Mouse (Mus musculus) limb, embryonic 12.5 days (tissue): ENCODE data around the gene Gm21973. TPM values are rescaled to one million over a fixed set of nuclear protein-coding genes. Genes with fewer than 3 reads are reported as not detected.

ENCODE experiments used
- ATAC-seq: fragments of 200-750 bp; cut with Nextera tagmentation; 2 replicates; pipeline ENCODE4 v1.8.0; 2017; ENCODE audit warnings: low read depth, moderate TSS enrichment; ENCODE audit not compliant: insufficient number of reproducible peaks, insufficient read depth, low FRiP score, low TSS enrichment
- H3K27ac ChIP-seq: fragments of 300-500 bp; sonication (generic); 2 replicates; pipeline ENCODE4 v1.5.1; 2016; ENCODE audit warnings: mild to moderate bottlenecking, moderate library complexity
- H3K27me3 ChIP-seq: fragments of 300-500 bp; sonication (generic); 2 replicates; pipeline ENCODE4 v1.6.1; 2016; ENCODE audit warnings: mild to moderate bottlenecking, moderate library complexity
- H3K36me3 ChIP-seq: fragments of 300-500 bp; sonication (generic); 2 replicates; pipeline ENCODE4 v1.6.1; 2016; ENCODE audit warnings: mild to moderate bottlenecking, moderate library complexity
- H3K4me1 ChIP-seq: fragments of 300-500 bp; sonication (generic); replicated peaks from 2 replicates; pipeline ENCODE4 v1.6.1; 2016
- H3K4me2 ChIP-seq: fragments of 300-500 bp; sonication (generic); 2 replicates; pipeline ENCODE4 v1.6.1; 2016; ENCODE audit warnings: mild to moderate bottlenecking, moderate library complexity
- H3K4me3 ChIP-seq: fragments of 300-500 bp; sonication (generic); replicated peaks from 2 replicates; pipeline ENCODE4 v1.5.1; 2016; ENCODE audit warnings: mild to moderate bottlenecking
- H3K9ac ChIP-seq: fragments of 300-500 bp; sonication (generic); replicated peaks from 2 replicates; pipeline ENCODE4 v1.6.1; 2016; ENCODE audit warnings: mild to moderate bottlenecking, moderate library complexity
- H3K9me3 ChIP-seq: fragments of 300-500 bp; sonication (generic); 2 replicates; pipeline ENCODE4 v1.6.1; 2016; ENCODE audit warnings: mild to moderate bottlenecking, moderate library complexity
- WGBS: fragments of 180-500 bp; shearing (Covaris S2); methylation state at CpG from one replicate; pipeline ENCODE4 v1.1.7; 2016; 5-methylcytosine and 5-hydroxymethylcytosine counted together
- polyA plus RNA-seq: library from polyadenylated mRNA; unstranded; fragments of >200 nt; fragmentation: Nextera tagmentation; extraction: Ambion mirVana; gene quantifications from 2 replicates; pipeline ENCODE4 v1.2.1, GENCODE M21; 2016

Gene Gm21973
- polyA plus RNA-seq, result not detected in 2 replicates

- no peak within 1 kb of the TSS for H3K27ac ChIP-seq
- 80% methylated on average over 2 of the region's 2 CpGs for WGBS
These were observed at the start of gene Gm21973 for GRCm38 (mm10) chr15:10325080-10325479. TSS of gene Gm21973 (plus strand) at chr15:10325380.

GRCm38 (mm10) chr15:10276386-10276785 lies 48.8 kb upstream of the Gm21973 start:
- ATAC-seq, result no peak

More at GRCm38 (mm10) chr15:10325080-10325479, at the start of gene Gm21973:
- ATAC-seq, result no peak
- Histone ChIP-seq H3K4me1 (no peaks in the 10 kb centered on the region), H3K4me2 (no peak within 1 kb of the TSS), H3K9me3 (no peaks in the 10 kb centered on the region), H3K36me3 (no peaks in the 10 kb centered on the region), H3K27me3 (no peaks in the 10 kb centered on the region), H3K4me3 (no peak within 1 kb of the TSS), H3K9ac (no peak within 1 kb of the TSS)

GRCm38 (mm10) chr15:10277461-10277860 lies 47.7 kb upstream of the Gm21973 start:
- 70% methylated on average over 4 of the region's 4 CpGs for WGBS

More at GRCm38 (mm10) chr15:10276386-10276785, 48.8 kb upstream of the Gm21973 start:
- Histone ChIP-seq H3K27me3 (no peaks in the 10 kb centered on the region), H3K9ac (no peak overlapping the region), H3K27ac (no peak overlapping the region), H3K36me3 (no peaks in the 10 kb centered on the region), H3K4me2 (no peak overlapping the region), H3K4me1 (no peaks in the 10 kb centered on the region), H3K4me3 (no peak overlapping the region), H3K9me3 (no peaks in the 10 kb centered on the region)

GRCm38 (mm10) chr15:10281546-10281945 lies 43.6 kb upstream of the Gm21973 start:
- no peak for ATAC-seq
- H3K27ac ChIP-seq, result no peak overlapping the region
- H3K9ac ChIP-seq, result no peak overlapping the region

More at GRCm38 (mm10) chr15:10277461-10277860, 47.7 kb upstream of the Gm21973 start:
- Histone ChIP-seq H3K4me1 (no peaks in the 10 kb centered on the region), H3K9ac (no peak overlapping the region), H3K27me3 (no peaks in the 10 kb centered on the region), H3K9me3 (no peaks in the 10 kb centered on the region), H3K27ac (no peak overlapping the region), H3K4me3 (no peak overlapping the region), H3K36me3 (no peaks in the 10 kb centered on the region), H3K4me2 (no peak overlapping the region)
- no peak for ATAC-seq

GRCm38 (mm10) chr15:10283661-10284060 lies 41.5 kb upstream of the Gm21973 start:
- H3K27me3 ChIP-seq, result no peaks in the 10 kb centered on the region
- H3K4me3 ChIP-seq, result no peak overlapping the region
- no peaks in the 10 kb centered on the region for H3K9me3 ChIP-seq
- H3K4me1 ChIP-seq, result no peaks in the 10 kb centered on the region
- no peaks in the 10 kb centered on the region for H3K36me3 ChIP-seq
- no peak for ATAC-seq
- H3K9ac ChIP-seq, result no peak overlapping the region
- H3K27ac ChIP-seq, result no peak overlapping the region
- no peak overlapping the region for H3K4me2 ChIP-seq

More at GRCm38 (mm10) chr15:10281546-10281945, 43.6 kb upstream of the Gm21973 start:
- no peak overlapping the region for H3K4me2 ChIP-seq
- no peaks in the 10 kb centered on the region for H3K9me3 ChIP-seq
- no peaks in the 10 kb centered on the region for H3K4me1 ChIP-seq
- no peak overlapping the region for H3K4me3 ChIP-seq
- WGBS, result 90% methylated on average over 5 of the region's 5 CpGs
- H3K27me3 ChIP-seq, result no peaks in the 10 kb centered on the region
- H3K36me3 ChIP-seq, result no peaks in the 10 kb centered on the region

- WGBS, result 89% methylated on average over 1 of the region's 1 CpGs
- Histone ChIP-seq H3K27me3 (no peaks in the 10 kb centered on the region), H3K36me3 (no peaks in the 10 kb centered on the region), H3K4me2 (no peak overlapping the region), H3K27ac (no peak overlapping the region), H3K4me3 (no peak overlapping the region), H3K9me3 (no peaks in the 10 kb centered on the region), H3K4me1 (no peaks in the 10 kb centered on the region), H3K9ac (no peak overlapping the region)
- ATAC-seq, result no peak
These were observed 28.6 kb upstream of the Gm21973 start for GRCm38 (mm10) chr15:10296570-10296969.

GRCm38 (mm10) chr15:10298058-10298457 lies 27.1 kb upstream of the Gm21973 start:
- Histone ChIP-seq H3K27me3 (no peaks in the 10 kb centered on the region), H3K4me2 (no peak overlapping the region), H3K9me3 (no peaks in the 10 kb centered on the region), H3K4me1 (no peaks in the 10 kb centered on the region), H3K4me3 (no peak overlapping the region), H3K27ac (no peak overlapping the region), H3K9ac (no peak overlapping the region), H3K36me3 (no peaks in the 10 kb centered on the region)
- 83% methylated on average over 1 of the region's 1 CpGs for WGBS
- no peak for ATAC-seq

- no peak overlapping the region for H3K4me2 ChIP-seq
- H3K9ac ChIP-seq, result no peak overlapping the region
These were observed 25.7 kb upstream of the Gm21973 start for GRCm38 (mm10) chr15:10299467-10299866.

GRCm38 (mm10) chr15:10306461-10306860 lies 18.7 kb upstream of the Gm21973 start:
- Histone ChIP-seq H3K4me2 (no peak overlapping the region), H3K27ac (no peak overlapping the region), H3K36me3 (no peaks in the 10 kb centered on the region), H3K4me1 (no peaks in the 10 kb centered on the region), H3K9me3 (no peaks in the 10 kb centered on the region), H3K27me3 (no peaks in the 10 kb centered on the region), H3K4me3 (no peak overlapping the region), H3K9ac (no peak overlapping the region)
- WGBS, result 86% methylated on average over 1 of the region's 1 CpGs
- ATAC-seq, result no peak

More at GRCm38 (mm10) chr15:10299467-10299866, 25.7 kb upstream of the Gm21973 start:
- no peaks in the 10 kb centered on the region for H3K9me3 ChIP-seq
- no peak for ATAC-seq
- H3K27me3 ChIP-seq, result no peaks in the 10 kb centered on the region
- no peak overlapping the region for H3K4me3 ChIP-seq
- no peaks in the 10 kb centered on the region for H3K4me1 ChIP-seq
- H3K27ac ChIP-seq, result no peak overlapping the region
- WGBS, result 83% methylated on average over 3 of the region's 3 CpGs
- H3K36me3 ChIP-seq, result no peaks in the 10 kb centered on the region

- no peak overlapping the region for H3K27ac ChIP-seq
- no peaks in the 10 kb centered on the region for H3K27me3 ChIP-seq
- no peaks in the 10 kb centered on the region for H3K4me1 ChIP-seq
- no peaks in the 10 kb centered on the region for H3K9me3 ChIP-seq
- 70% methylated on average over 5 of the region's 5 CpGs for WGBS
- H3K9ac ChIP-seq, result no peak overlapping the region
- no peak overlapping the region for H3K4me2 ChIP-seq
- no peak overlapping the region for H3K4me3 ChIP-seq
- H3K36me3 ChIP-seq, result no peaks in the 10 kb centered on the region
- no peak for ATAC-seq
These were observed 13.4 kb upstream of the Gm21973 start for GRCm38 (mm10) chr15:10311826-10312225.

GRCm38 (mm10) chr15:10313522-10314455 lies 11.4 kb upstream of the Gm21973 start:
- Histone ChIP-seq H3K4me3 (no peak overlapping the region), H3K9ac (no peak overlapping the region), H3K36me3 (no peaks in the 10 kb centered on the region), H3K27me3 (no peaks in the 10 kb centered on the region), H3K9me3 (no peaks in the 10 kb centered on the region), H3K27ac (no peak overlapping the region), H3K4me2 (no peak overlapping the region), H3K4me1 (no peaks in the 10 kb centered on the region)
- ATAC-seq, result no peak
- WGBS, result 52% methylated on average over 7 of the region's 7 CpGs
